Mouse (Mus musculus) induced T-regulatory cell, adult 2 months (primary cell): ENCODE results near the gene Gm11938.

ENCODE experiments used
- DNase-seq: peaks from one replicate; pipeline ENCODE4 v3.0.0-alpha.2; 2012; ENCODE audit warnings: low read depth

The Gm11938 gene

GRCm38 (mm10) chr11:99573164-99573563 lies 29.9 kb downstream of the Gm11938 start:
- DNase-seq: no peak

DNA sequence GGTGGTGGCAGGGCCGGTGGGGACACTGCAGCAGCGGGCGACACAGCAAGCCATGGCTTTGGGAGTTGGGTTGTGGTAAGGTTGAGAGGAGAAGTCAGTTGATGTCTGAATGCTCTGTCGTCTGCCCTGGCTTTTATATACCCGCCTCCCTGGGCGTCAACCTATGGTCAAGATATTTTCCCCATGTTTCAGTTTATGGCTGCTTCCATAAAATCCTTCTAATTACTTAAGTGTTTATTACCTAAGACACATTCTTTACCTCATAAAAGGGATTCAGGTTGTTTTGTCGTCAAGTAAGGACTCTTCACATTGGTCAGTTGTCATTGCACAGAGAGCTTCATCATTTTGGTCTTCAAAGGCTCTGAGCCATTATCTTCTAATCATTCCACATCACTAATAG lies 36.6 kb downstream of the Gm11938 start, which contains the start of gene Krtap3-1:
Krtap3-1 (minus strand) TSS at position 101 of the 400 bp plus-strand sequence.
- DNase-seq: no peak

GRCm38 (mm10) chr11:99562580-99562979 lies 40.5 kb downstream of the Gm11938 start:
- no peak for DNase-seq

DNA sequence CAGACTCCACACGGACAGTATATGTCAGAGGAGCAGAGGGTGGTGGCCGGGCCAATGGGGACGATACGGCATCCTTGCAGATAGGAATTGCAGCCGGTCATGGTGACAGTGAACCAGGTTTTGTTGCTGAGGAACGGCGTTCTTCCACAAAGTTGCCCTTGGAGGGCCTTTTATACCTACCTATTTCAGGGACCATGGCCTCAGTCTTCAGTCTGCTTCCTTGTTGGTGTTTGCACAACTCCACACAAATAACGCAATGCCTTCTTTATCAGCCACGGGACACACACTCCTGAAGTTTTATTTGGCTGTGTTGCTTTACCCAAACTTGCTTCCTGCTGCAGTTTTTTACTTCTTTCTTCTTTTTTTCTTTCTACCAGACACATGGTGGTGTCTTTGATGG lies 43.7 kb downstream of the Gm11938 start, which contains the start of gene Gm11939:
Gm11939 (minus strand) TSS at position 101 of the 400 bp plus-strand sequence.
- DNase-seq: no peak

- no peak for DNase-seq
These were observed 44.9 kb downstream of the Gm11938 start for GRCm38 (mm10) chr11:99557976-99558745.

DNA sequence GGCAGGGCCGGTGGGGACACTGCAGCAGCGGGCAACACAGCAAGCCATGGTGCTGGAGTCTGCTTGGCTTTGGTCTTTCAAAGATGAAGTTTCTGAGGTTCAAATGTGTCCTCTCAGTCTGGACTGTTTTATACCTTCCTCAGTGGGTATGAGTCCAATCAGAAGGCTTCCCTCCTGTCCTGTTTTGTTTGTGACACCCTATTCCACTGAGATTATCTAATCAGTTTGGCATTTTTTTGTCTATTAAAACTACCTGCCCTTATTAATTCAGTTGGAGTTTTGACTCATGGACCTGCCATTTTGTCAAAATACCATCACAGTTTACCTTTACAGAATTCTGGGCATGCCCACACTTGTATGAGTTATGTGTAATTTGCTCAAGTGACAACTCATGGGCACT lies 46.4 kb downstream of the Gm11938 start, which contains the start of gene Krtap3-2:
Krtap3-2 (minus strand) TSS at position 101 of the 400 bp plus-strand sequence.
- no peak for DNase-seq

GRCm38 (mm10) chr11:99556195-99556594 lies 46.9 kb downstream of the Gm11938 start:
- DNase-seq: no peak
